Mouse (Mus musculus): ENCODE results near the gene Hnrnpab. TPM values are rescaled to one million over a fixed set of nuclear protein-coding genes. Genes with fewer than 3 reads are reported as not detected.

The Hnrnpab gene
- polyA plus RNA-seq, 1 experiment from 2014 or later, result 152 TPM

- no peaks in the 10 kb centered on the region for H3K9me3 ChIP-seq (ENCODE audit: low read length)
- no peak overlapping the region for H3K4me3 ChIP-seq (ENCODE audit: low read depth, low read length)
- no peak for TF ChIP-seq EP300 (IDR thresholded peaks at IDR 0.05)
- TF ChIP-seq CTCF (IDR thresholded peaks at IDR 0.05), result no peak
- no peaks in the 10 kb centered on the region for H3K36me3 ChIP-seq (ENCODE audit: insufficient read depth, low read length)
- H3K4me1 ChIP-seq (ENCODE audit: insufficient read depth, low read depth, low read length), result peaks cover 4% of the 10 kb centered on the region; the same call in 1 of the 2 replicates
- no peak overlapping the region for H3K27ac ChIP-seq (ENCODE audit: low read length)
- ATAC-seq, result peak; percentile 70
- 34% methylated on average over 5 of the region's 5 CpGs for WGBS
- no peak overlapping the region for H3K4me2 ChIP-seq (replicated peaks; ENCODE audit: low read depth, low read length)
- no peaks in the 10 kb centered on the region for H3K27me3 ChIP-seq (replicated peaks; ENCODE audit: insufficient read depth, low read length)
- DNase-seq (ENCODE audit: low spot score), result peak; percentile 44
- H3K9ac ChIP-seq (replicated peaks; ENCODE audit: low read depth), result no peak overlapping the region
Measured at GRCm38 (mm10) chr11:51551253-51551652, 55.4 kb downstream of the Hnrnpab start.

Other genes starting within 250 kb of the Hnrnpab start
- 10.8 and 12.0 TPM in 2 replicates for gene Phykpl, start 22.1 kb downstream of the Hnrnpab start, polyA plus RNA-seq (2015; fragmentation: Nextera tagmentation; extraction: Ambion mirVana)
- gene Nhp2, start 12.9 kb upstream of the Hnrnpab start, polyA plus RNA-seq (2015; fragmentation: Nextera tagmentation; extraction: Ambion mirVana), result 60.1 and 67.2 TPM in 2 replicates
- 43.2 and 46.4 TPM in 2 replicates for gene Rmnd5b, start 29.0 kb upstream of the Hnrnpab start, polyA plus RNA-seq (2015; fragmentation: Nextera tagmentation; extraction: Ambion mirVana)
- gene N4bp3, start 44.0 kb upstream of the Hnrnpab start, polyA plus RNA-seq (2015; fragmentation: Nextera tagmentation; extraction: Ambion mirVana), result 43.9 and 44.7 TPM in 2 replicates
- gene D930048N14Rik, start 44.1 kb upstream of the Hnrnpab start, polyA plus RNA-seq (2015; fragmentation: Nextera tagmentation; extraction: Ambion mirVana), result 2.5 and 3.1 TPM in 2 replicates
- 90.6 and 95.9 TPM in 2 replicates for gene 0610009B22Rik, start 82.0 kb upstream of the Hnrnpab start, polyA plus RNA-seq (2015; fragmentation: Nextera tagmentation; extraction: Ambion mirVana)
- gene Sec24a, start 156.8 kb upstream of the Hnrnpab start, polyA plus RNA-seq (2015; fragmentation: Nextera tagmentation; extraction: Ambion mirVana), result 10.3 and 10.5 TPM in 2 replicates
- gene Sar1b, start 156.8 kb upstream of the Hnrnpab start, polyA plus RNA-seq (2015; fragmentation: Nextera tagmentation; extraction: Ambion mirVana), result 121 and 125 TPM in 2 replicates